Mouse (Mus musculus) liver, embryonic 13.5 days (tissue): ENCODE data around the gene Olfr655. TPM values are rescaled to one million over a fixed set of nuclear protein-coding genes. Genes with fewer than 3 reads are reported as not detected.

Experiments used
- ATAC-seq: fragments of 200-750 bp; cut with Nextera tagmentation; 2 replicates; pipeline ENCODE4 v1.8.0; 2017; ENCODE audit warnings: low read depth, mild to moderate bottlenecking, moderate number of reproducible peaks, moderate library complexity
- DNase-seq: peaks from one replicate; pipeline ENCODE4 v3.0.0; 2022
- H3K27ac ChIP-seq: fragments of 300-500 bp; sonication (generic); 2 replicates; pipeline ENCODE4 v1.5.1; 2015; ENCODE audit warnings: moderate library complexity, mild to moderate bottlenecking, inconsistent platforms
- H3K27me3 ChIP-seq: fragments of 300-500 bp; sonication (generic); 2 replicates; pipeline ENCODE4 v1.6.1; 2015; ENCODE audit warnings: mild to moderate bottlenecking, inconsistent platforms
- H3K36me3 ChIP-seq: fragments of 300-500 bp; sonication (generic); 2 replicates; pipeline ENCODE4 v1.6.1; 2015; ENCODE audit warnings: mild to moderate bottlenecking, inconsistent platforms
- H3K4me1 ChIP-seq: fragments of 300-500 bp; sonication (generic); replicated peaks from 2 replicates; pipeline ENCODE4 v1.6.1; 2015; ENCODE audit warnings: inconsistent platforms
- H3K4me2 ChIP-seq: fragments of 300-500 bp; sonication (generic); 2 replicates; pipeline ENCODE4 v1.6.1; 2015; ENCODE audit warnings: inconsistent platforms, mild to moderate bottlenecking, moderate library complexity
- H3K4me3 ChIP-seq: fragments of 300-500 bp; sonication (generic); replicated peaks from 2 replicates; pipeline ENCODE4 v1.5.1; 2015; ENCODE audit warnings: mild to moderate bottlenecking, inconsistent platforms
- H3K9ac ChIP-seq: fragments of 300-500 bp; sonication (generic); 2 replicates; pipeline ENCODE4 v1.6.1; 2015; ENCODE audit warnings: mild to moderate bottlenecking, inconsistent platforms
- H3K9me3 ChIP-seq: fragments of 300-500 bp; sonication (generic); replicated peaks from 2 replicates; pipeline ENCODE4 v1.6.1; 2016; ENCODE audit warnings: inconsistent platforms
- WGBS: fragments of 180-500 bp; shearing (Covaris S2); methylation state at CpG from one replicate; pipeline ENCODE4 v1.1.7; 2015; ENCODE audit not compliant: insufficient replicate concordance; 5-methylcytosine and 5-hydroxymethylcytosine counted together
- polyA plus RNA-seq: library from polyadenylated mRNA; unstranded; fragments of >200 nt; fragmentation: Nextera tagmentation; extraction: Ambion mirVana; gene quantifications from 2 replicates; pipeline ENCODE4 v1.2.1, GENCODE M21; 2015

Gene Olfr655
- polyA plus RNA-seq: not detected in 2 replicates

DNA sequence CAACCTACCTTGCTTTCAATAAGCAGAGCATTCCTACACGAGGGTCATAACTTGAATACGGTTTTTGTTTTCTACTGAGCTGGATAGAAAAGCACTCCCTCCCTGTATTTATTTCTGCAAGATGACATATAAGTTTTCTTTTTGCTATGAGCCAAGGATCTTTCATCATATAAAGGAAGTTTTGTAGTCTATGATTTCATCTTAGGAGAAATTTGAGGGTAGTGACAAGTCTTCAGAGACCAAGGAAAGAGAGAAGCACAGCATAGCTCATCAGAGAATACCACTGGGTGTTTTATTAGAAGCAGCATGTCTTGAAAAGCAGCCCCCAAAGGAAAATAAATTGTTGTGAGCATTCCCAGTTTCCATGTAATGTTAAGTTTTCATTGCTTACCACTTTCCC, at the start of gene Olfr655:
Olfr655 (minus strand) TSS at position 101 of the 400 bp plus-strand sequence.
- H3K4me1 ChIP-seq: no peaks in the 10 kb centered on the region
- no peaks in the 10 kb centered on the region for H3K27me3 ChIP-seq
- H3K4me3 ChIP-seq: no peak within 1 kb of the TSS
- no peak within 1 kb of the TSS for H3K4me2 ChIP-seq
- ATAC-seq (no peak), DNase-seq (no peak)
- H3K27ac ChIP-seq: no peak within 1 kb of the TSS
- WGBS: 62% methylated on average over 2 of the region's 2 CpGs
- H3K9ac ChIP-seq: no peak within 1 kb of the TSS
- no peaks in the 10 kb centered on the region for H3K36me3 ChIP-seq
- no peaks in the 10 kb centered on the region for H3K9me3 ChIP-seq

DNA sequence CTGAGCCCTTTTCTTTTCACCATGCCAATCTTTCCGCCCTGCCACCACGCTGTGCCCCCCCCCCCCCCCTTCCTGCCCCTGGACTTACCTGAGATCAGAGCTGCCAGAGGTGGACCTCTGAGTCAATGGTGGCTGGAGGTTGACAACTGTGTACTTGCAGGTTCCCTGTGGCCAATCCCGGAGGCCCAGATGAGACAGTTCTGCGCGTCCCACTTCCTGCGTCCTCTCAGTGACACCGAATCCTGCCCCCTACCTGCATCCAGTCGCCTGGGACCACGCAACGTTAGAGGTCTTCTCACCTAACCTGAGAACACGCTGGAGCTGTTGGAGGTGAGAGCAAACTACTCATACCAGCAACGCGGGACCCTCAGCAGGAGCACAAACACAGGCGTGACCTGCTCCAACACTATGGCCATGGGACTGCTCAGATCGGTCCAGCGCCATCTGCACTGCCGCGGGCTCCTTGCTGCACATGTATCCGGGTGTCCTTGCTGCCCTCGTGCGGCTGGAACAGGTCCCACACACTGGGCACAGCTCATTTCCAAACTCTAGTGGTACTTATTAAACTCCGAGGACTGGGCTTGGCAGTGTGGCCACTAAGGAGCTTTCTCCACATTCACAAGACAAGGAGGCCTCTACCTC, 45.4 kb upstream of the Olfr655 start, which contains the start of gene Olfr658:
Olfr658 (minus strand) TSS at position 465 of the 642 bp plus-strand sequence.
- no peaks in the 10 kb centered on the region for H3K27me3 ChIP-seq
- H3K4me2 ChIP-seq: 0 out of 2 replicates have a peak within 1 kb of the TSS, but pooled peaks have one; percentile 7
- peak; percentile 1 for DNase-seq
- H3K4me1 ChIP-seq: no peaks in the 10 kb centered on the region
- H3K9ac ChIP-seq: no peak within 1 kb of the TSS
- 9% methylated on average over 20 of the region's 22 CpGs for WGBS
- peak; percentile 61; the same call in 1 of the 2 replicates for ATAC-seq
- no peak within 1 kb of the TSS for H3K27ac ChIP-seq
- H3K4me3 ChIP-seq: no peak within 1 kb of the TSS
- no peaks in the 10 kb centered on the region for H3K9me3 ChIP-seq
- no peaks in the 10 kb centered on the region for H3K36me3 ChIP-seq

DNA sequence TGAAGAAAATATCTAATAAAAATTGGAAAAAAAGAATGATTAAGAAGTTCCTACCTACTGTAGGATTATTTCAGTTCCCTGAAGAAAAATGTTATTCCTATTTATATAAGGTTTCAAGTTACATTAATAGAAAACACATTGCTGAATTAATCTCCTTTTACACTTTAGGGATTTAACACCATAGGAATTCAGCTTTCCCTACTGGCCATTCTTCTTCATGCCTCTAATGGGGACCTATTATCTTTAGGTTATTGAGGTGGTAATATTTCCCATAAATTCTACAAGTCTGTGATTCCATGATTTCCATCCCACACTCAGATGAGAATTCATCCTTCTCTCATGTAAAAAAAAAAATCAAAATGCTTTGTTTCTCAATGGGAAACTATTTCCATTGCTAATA, 22.9 kb upstream of the Olfr655 start, which contains the start of gene Olfr657:
Olfr657 (plus strand) TSS at position 301 of the 400 bp plus-strand sequence.
- H3K9ac ChIP-seq: no peak within 1 kb of the TSS
- ATAC-seq (no peak), DNase-seq (no peak)
- H3K9me3 ChIP-seq: no peaks in the 10 kb centered on the region
- no peak within 1 kb of the TSS for H3K27ac ChIP-seq
- H3K4me3 ChIP-seq: no peak within 1 kb of the TSS
- no peak within 1 kb of the TSS for H3K4me2 ChIP-seq
- H3K36me3 ChIP-seq: no peaks in the 10 kb centered on the region
- no peaks in the 10 kb centered on the region for H3K4me1 ChIP-seq
- H3K27me3 ChIP-seq: no peaks in the 10 kb centered on the region

DNA sequence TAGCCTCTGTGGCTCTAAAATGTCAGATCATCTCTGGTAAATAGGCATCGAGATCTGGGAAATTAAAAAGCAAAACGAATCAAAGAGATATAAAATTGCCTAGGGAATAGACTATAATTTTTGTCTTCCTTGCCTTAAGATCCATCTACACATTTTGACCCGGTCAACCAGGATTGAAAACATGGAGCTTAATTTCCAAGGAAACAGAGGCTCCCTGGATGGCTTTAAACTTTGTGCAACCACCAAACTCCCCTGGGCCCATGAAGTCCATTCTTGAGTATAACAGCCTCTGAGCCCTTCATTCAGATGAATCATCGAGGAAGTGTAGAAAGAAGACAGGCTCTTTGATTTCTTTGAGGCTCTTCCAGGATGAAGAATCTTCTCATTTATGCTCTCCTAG, 12.1 kb upstream of the Olfr655 start, which contains the start of gene Olfr656:
Olfr656 (plus strand) TSS at position 301 of the 400 bp plus-strand sequence.
- H3K27me3 ChIP-seq: no peaks in the 10 kb centered on the region
- H3K9ac ChIP-seq: no peak within 1 kb of the TSS
- H3K36me3 ChIP-seq: no peaks in the 10 kb centered on the region
- DNase-seq (no peak), ATAC-seq (no peak)
- no peak within 1 kb of the TSS for H3K4me2 ChIP-seq
- no peak within 1 kb of the TSS for H3K4me3 ChIP-seq
- no peaks in the 10 kb centered on the region for H3K4me1 ChIP-seq
- 52% methylated on average over 4 of the region's 4 CpGs for WGBS
- no peaks in the 10 kb centered on the region for H3K9me3 ChIP-seq
- H3K27ac ChIP-seq: no peak within 1 kb of the TSS

DNA sequence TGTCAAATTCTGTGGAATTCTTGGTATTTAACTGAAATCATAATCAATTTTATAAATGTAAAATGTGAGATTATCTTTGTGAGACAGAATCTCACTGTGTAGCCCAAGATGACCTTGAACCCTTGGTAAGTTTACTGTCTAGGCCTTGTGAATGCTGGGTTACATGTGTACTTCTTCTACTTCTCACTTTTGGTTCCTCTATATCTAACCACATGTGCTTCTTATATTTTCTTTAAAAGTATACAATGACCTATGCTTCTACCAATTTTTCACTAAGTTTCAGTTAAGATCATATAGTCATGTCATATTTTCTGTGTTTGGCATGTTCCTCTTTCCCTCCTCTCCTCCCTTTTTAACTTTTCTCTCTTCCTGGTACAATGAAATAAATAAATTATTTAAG, 3.1 kb upstream of the Olfr655 start:
- no peak overlapping the region for H3K4me3 ChIP-seq
- no peaks in the 10 kb centered on the region for H3K9me3 ChIP-seq
- DNase-seq: no peak
- no peak overlapping the region for H3K9ac ChIP-seq
- H3K4me1 ChIP-seq: no peaks in the 10 kb centered on the region
- no peaks in the 10 kb centered on the region for H3K27me3 ChIP-seq
- no peak overlapping the region for H3K4me2 ChIP-seq
- ATAC-seq: no peak
- no peaks in the 10 kb centered on the region for H3K36me3 ChIP-seq
- H3K27ac ChIP-seq: no peak overlapping the region

DNA sequence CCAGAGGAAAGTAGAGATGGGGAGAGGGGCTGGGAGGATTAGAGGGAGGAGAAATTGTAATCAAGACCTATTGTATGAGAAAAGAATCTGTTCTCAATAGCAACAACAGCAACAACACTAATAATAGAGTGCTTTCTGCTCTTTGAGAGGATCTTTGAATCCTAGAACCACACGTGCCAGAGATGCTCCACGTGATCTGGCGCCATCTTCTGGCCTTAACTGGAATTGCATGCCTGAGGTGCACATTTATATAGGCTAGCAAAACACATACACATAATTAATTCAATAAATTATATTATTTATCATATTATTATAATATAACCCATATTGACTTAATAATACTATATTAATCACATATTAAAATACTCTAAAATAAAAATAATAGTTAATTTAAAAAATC, 1.6 kb upstream of the Olfr655 start:
- Histone ChIP-seq H3K9ac (no peak overlapping the region), H3K4me2 (no peak overlapping the region), H3K9me3 (no peaks in the 10 kb centered on the region), H3K4me1 (no peaks in the 10 kb centered on the region), H3K4me3 (no peak overlapping the region), H3K36me3 (no peaks in the 10 kb centered on the region), H3K27me3 (no peaks in the 10 kb centered on the region), H3K27ac (no peak overlapping the region)
- peak; percentile 3 for DNase-seq
- no peak for ATAC-seq
- 6% methylated on average over 3 of the region's 3 CpGs for WGBS

DNA sequence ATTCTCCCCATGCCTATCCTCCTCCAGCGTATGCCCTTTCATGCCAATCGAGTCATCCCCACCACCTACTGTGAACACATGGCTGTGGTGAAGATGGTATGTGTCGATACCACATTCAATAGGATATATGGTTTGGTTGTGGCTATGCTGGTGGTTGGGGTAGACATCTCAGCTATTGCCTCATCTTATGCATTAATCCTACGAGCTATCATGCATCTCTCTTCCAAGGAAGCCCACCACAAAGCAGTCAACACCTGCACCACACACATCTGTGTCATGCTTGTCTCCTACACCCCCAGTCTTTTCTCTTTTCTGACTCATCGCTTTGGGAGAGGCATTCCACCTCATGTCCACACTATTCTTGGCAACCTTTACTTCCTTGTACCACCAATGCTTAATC, 13.3 kb downstream of the Olfr655 start:
- Histone ChIP-seq H3K36me3 (no peaks in the 10 kb centered on the region), H3K4me1 (no peaks in the 10 kb centered on the region), H3K27ac (no peak overlapping the region), H3K4me3 (no peak overlapping the region), H3K27me3 (no peaks in the 10 kb centered on the region), H3K9me3 (no peaks in the 10 kb centered on the region), H3K4me2 (no peak overlapping the region), H3K9ac (no peak overlapping the region)
- ATAC-seq (no peak), DNase-seq (no peak)
- 61% methylated on average over 5 of the region's 5 CpGs for WGBS

DNA sequence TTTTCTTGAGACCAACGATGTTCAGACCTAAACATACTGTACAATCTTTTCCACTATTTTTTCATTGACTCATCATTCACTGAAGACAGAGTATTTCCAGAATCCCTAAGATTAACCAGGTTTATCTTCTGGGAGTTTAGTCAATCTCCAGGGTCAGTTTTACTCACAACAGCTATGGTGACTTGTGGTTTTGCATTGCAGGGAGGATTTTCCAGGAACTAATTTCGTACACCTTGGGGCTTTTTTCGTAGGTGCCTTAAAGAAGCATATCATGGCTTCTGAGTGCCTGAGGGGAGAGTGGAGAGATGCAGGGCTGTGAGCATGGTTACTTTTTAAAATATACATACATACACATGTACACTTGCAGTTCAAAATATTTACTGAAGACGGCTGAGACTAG, 14.9 kb downstream of the Olfr655 start, which contains the start of gene Olfr654:
Olfr654 (plus strand) TSS at position 301 of the 400 bp plus-strand sequence.
- Histone ChIP-seq H3K36me3 (no peaks in the 10 kb centered on the region), H3K9ac (no peak within 1 kb of the TSS), H3K9me3 (no peaks in the 10 kb centered on the region), H3K27me3 (no peaks in the 10 kb centered on the region), H3K4me2 (no peak within 1 kb of the TSS), H3K27ac (no peak within 1 kb of the TSS), H3K4me3 (no peak within 1 kb of the TSS), H3K4me1 (no peaks in the 10 kb centered on the region)
- no peak for ATAC-seq
- WGBS: 65% methylated on average over 4 of the region's 4 CpGs
- no peak for DNase-seq

DNA sequence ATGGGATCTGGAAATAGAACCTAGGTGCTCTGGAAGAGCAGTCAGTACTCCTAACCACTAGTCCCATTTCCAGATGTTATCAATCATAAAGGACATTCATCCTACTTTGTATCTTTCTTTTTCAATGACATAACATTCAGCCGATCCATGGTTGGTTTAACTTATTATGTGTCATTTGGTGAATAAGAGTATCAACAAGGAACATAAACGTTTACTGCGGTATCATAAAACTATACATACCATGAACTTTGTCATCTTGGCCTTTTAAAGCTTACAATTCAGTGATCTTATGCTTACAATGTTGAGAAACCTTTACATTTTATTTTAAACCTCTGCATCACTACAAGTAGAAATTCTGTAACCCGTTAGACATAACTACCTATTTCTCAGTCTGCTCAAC, 20.1 kb downstream of the Olfr655 start:
- Histone ChIP-seq H3K4me1 (no peaks in the 10 kb centered on the region), H3K27ac (no peak overlapping the region), H3K9ac (no peak overlapping the region), H3K4me3 (no peak overlapping the region), H3K9me3 (no peaks in the 10 kb centered on the region), H3K36me3 (no peaks in the 10 kb centered on the region), H3K27me3 (no peaks in the 10 kb centered on the region), H3K4me2 (no peak overlapping the region)
- DNase-seq (no peak), ATAC-seq (no peak)
- WGBS: 63% methylated on average over 4 of the region's 4 CpGs

DNA sequence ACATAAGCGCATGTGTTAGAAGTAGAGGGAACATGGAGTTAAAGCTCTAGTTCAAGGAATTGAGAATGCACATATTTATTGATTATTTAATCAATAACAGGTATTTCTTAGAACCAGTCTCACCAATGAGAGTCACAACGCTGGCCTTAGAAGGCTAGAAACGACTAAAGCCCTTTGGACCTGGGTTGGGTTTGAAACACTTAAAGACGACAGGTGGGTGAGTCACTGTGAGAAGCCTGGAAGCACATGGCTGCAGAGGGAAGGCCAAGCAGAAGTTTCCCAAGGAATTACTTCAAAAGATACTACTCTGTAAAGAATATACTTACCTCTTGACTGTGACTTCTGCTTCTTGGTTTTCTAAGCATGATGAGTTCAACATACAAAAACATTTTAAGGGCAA, 20.7 kb downstream of the Olfr655 start:
- no peak overlapping the region for H3K27ac ChIP-seq
- no peaks in the 10 kb centered on the region for H3K9me3 ChIP-seq
- no peak overlapping the region for H3K4me3 ChIP-seq
- no peak for ATAC-seq
- 77% methylated on average over 4 of the region's 4 CpGs for WGBS
- no peak overlapping the region for H3K9ac ChIP-seq
- no peak for DNase-seq
- H3K4me1 ChIP-seq: no peaks in the 10 kb centered on the region
- no peak overlapping the region for H3K4me2 ChIP-seq
- no peaks in the 10 kb centered on the region for H3K27me3 ChIP-seq
- no peaks in the 10 kb centered on the region for H3K36me3 ChIP-seq

DNA sequence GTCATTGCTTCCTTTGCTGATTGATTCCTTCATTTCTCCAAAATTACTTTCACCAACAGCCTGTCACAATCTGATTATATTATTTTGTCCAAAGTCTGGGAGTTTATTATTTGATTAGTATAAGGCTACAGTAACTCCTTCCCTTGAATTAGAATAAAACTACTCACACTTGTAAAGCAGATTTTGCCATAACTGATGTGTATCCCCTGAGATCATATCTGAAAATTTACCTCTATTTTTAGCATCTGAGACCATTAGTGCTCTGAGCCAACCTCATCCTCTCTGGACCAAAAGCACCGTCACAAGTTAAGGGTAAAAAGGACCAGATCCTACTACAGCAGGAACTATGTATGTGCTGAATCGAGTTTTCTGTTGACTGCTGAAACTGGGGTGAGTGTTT, 24.6 kb downstream of the Olfr655 start, which contains the start of gene Olfr653:
Olfr653 (plus strand) TSS at position 301 of the 400 bp plus-strand sequence.
- H3K4me2 ChIP-seq: no peak within 1 kb of the TSS
- no peaks in the 10 kb centered on the region for H3K27me3 ChIP-seq
- H3K4me1 ChIP-seq: no peaks in the 10 kb centered on the region
- no peaks in the 10 kb centered on the region for H3K36me3 ChIP-seq
- H3K27ac ChIP-seq: no peak within 1 kb of the TSS
- no peaks in the 10 kb centered on the region for H3K9me3 ChIP-seq
- no peak within 1 kb of the TSS for H3K9ac ChIP-seq
- DNase-seq (no peak), ATAC-seq (no peak)
- no peak within 1 kb of the TSS for H3K4me3 ChIP-seq
- WGBS: 44% methylated on average over 2 of the region's 2 CpGs

DNA sequence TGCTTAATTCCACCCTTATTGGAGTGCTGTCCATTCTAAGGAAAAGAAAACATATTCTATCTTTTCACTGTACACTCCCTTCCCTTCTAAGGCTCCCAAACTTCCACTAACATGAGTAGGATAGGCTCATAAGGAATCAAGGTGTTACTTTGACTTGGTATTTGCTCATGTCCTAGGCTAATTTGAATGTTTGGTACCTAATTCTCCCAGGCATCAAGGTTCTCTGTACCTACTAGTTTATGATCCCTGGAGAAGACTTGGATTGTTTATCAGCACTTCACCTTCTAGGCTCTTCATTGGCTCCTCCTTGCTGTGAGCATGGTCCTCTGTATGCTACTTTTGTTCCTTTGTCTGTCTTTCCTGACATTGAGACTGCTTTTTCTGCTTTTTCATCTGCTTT, 41.0 kb downstream of the Olfr655 start, which contains the start of gene Olfr652:
Olfr652 (plus strand) TSS at position 301 of the 400 bp plus-strand sequence.
- no peak within 1 kb of the TSS for H3K4me2 ChIP-seq
- no peak within 1 kb of the TSS for H3K27ac ChIP-seq
- ATAC-seq (no peak), DNase-seq (no peak)
- no peak within 1 kb of the TSS for H3K4me3 ChIP-seq
- H3K36me3 ChIP-seq: no peaks in the 10 kb centered on the region
- no peaks in the 10 kb centered on the region for H3K27me3 ChIP-seq
- no peak within 1 kb of the TSS for H3K9ac ChIP-seq
- no peaks in the 10 kb centered on the region for H3K9me3 ChIP-seq
- H3K4me1 ChIP-seq: no peaks in the 10 kb centered on the region
